Mouse (Mus musculus) liver, postnatal 0 days (tissue): ENCODE results near the gene Mgat4e.

Experiments
- CTCF ChIP-seq: sonication (generic); IDR thresholded peaks from 2 replicates; pipeline ENCODE4 v1.5.1; 2016; ENCODE audit warnings: antibody characterized with exemption, low read depth
- EP300 ChIP-seq: IDR thresholded peaks from 2 replicates; pipeline ENCODE4 v1.6.1; 2016; ENCODE audit warnings: antibody characterized with exemption, low read depth, mild to moderate bottlenecking

DNA sequence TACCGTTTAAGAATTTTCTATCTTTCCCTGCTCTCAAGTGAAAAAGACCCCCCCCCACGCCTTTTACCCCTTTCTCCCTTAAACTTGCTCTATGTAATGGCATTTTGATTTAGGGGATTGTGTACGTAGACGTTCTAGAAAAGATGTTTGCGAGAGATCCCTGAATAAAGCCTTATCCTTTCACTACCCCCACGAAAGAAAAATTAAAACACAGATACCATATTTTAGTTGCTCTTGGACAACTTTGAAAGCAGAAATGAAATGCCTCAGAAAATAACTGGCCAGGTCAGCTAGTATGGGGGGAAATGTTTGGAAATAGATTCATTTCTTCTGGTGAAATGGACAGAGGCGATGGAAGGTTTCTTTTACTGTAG lies 12.3 kb upstream of the Mgat4e start:
- TF ChIP-seq CTCF (no peak), EP300 (no peak)
